Mouse (Mus musculus) heart, postnatal 0 days (tissue): ENCODE data around the gene Gm20379.

Experiments used
- CTCF ChIP-seq: IDR thresholded peaks from 2 replicates; pipeline ENCODE4 v1.5.1; 2016; ENCODE audit warnings: antibody characterized with exemption, control low read depth, low read depth
- EP300 ChIP-seq: IDR thresholded peaks from 2 replicates; pipeline ENCODE4 v1.6.1; 2016; ENCODE audit warnings: antibody characterized with exemption, low read depth

DNA sequence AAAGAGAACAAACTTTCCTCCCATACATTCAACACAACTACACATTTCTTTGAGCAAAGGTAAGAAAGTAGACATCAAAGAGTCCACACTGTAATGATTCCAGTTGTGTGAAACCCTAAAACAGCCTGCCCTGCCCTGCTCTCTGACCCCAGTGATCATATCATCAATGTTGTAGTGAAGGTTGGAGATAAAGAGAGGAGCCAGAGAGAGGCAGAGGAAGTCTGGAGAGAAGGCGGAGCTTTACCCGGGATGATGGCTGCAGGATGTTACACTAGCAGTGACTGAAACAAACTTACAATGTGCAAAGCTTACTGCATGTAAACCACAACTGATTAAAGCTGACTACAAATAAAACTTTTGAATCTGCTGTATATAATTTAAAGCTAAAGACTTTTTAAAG is 22.2 kb downstream of the Gm20379 start:
- TF ChIP-seq CTCF (no peak), EP300 (no peak)
